Mouse (Mus musculus) monocyte, adult 5-6 weeks (primary cell): ENCODE measurements around the gene Oxld1. TPM values are rescaled to one million over a fixed set of nuclear protein-coding genes. Genes with fewer than 3 reads are reported as not detected.
"Not testable (repeated sequence)": the region's sequence is repeated elsewhere in the genome, so short reads cannot be mapped to it uniquely, and the experiment has no call there.

Experiments
- ATAC-seq: fragments of 153-309, 156-312 bp; replicated peaks from 2 replicates; pipeline ENCODE4 v1.8.0; 2017; ENCODE audit warnings: mild to moderate bottlenecking; ENCODE audit not compliant: low TSS enrichment, insufficient number of reproducible peaks, severe bottlenecking, poor library complexity, low FRiP score
- total RNA-seq: library from RNA; stranded (forward); fragments of 200-1000, 200-491, 200-594 nt; gene quantifications from 3 replicates; pipeline ENCODE4 v1.2.3, GENCODE M21; 2017

Gene Oxld1
- total RNA-seq, 1 experiment from 2014 or later = 6.4 TPM

DNA sequence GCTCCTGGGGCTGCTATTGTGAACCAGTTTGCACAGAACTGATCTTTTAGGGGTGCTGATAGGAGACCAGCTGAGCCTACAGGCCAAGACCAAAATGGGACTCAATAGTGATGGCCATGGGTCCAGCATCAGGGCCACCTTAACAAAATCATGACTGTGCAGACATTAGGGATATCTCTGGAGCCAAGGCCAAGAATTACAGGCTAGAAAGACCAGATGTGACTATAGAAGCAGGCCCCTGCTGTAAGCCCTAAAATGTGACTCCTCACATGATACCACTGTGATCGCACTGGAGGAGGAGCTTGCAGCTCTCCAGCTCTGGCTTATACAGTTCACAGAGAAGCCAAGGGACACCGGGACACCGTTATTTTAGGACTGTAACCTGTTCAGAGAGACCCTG lies 15.5 kb downstream of the Oxld1 start, which contains the start of gene Tspan10:
Gene Tspan10 (plus strand): TSS at position 301 of the 400 bp plus-strand sequence.
- ATAC-seq = no peak

DNA sequence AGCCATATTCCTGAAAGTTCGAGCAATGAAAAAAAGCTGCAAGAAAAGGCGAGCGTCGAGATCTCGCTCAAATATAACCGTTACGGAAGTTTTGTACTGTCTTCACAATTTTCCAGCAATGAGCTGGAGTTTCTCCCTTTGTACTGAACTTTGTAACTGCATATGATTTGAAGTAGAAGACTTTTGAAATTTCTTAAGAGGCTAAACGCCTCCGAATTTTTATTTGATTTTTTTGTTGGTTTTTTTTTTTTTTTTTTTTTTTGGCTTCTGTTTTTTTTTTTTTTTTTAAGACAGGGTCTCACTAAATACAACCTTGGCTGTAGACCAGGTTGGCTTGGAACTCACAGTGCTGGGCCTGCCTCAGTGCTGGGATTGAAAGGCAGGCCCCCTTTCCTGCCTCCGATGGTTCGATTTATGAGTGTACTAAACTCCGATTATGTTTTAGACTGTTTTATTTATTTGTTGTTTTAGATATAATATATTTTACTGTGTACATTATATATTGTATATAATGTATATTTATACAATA lies 19.9 kb downstream of the Oxld1 start:
- no peak for ATAC-seq

DNA sequence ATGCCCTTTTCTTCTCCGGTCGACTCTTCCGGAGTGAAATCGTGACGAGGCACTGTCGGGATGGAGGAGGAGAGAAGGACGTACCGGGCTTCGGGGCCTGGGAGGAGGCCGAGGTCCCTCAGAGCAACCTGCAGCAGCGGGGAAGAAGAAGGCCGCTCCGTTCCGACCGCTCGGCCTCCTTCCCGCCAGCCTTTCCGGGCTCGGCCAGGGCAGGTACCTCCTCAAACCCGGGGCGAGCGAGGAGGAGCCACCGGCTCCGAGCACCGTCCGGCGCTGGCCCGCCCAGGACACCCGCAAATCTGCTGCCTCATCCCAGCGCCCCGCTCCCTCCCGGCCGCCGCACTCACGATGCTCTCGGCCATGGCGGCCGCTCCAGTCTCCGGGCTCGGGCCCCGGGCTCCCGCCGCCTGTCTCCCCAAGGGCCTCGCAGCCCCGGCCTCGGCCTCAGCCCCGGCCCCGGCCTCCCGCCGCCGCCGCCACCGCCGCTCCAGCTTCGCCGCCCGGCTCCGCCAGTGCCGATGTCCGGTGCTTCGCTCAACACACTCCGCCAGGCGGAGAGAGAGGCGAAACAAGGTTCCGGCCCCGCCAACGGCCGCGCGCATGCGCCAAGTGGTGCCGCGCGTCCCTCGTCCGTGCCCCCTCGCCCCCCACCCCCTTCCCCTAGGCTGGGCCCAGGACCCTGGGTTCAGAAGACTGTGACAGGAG lies 20.6 kb downstream of the Oxld1 start, which contains the start of gene Nploc4:
Gene Nploc4 (minus strand): TSS at position 557 of the 705 bp plus-strand sequence.
- peak; percentile 77 for ATAC-seq

DNA sequence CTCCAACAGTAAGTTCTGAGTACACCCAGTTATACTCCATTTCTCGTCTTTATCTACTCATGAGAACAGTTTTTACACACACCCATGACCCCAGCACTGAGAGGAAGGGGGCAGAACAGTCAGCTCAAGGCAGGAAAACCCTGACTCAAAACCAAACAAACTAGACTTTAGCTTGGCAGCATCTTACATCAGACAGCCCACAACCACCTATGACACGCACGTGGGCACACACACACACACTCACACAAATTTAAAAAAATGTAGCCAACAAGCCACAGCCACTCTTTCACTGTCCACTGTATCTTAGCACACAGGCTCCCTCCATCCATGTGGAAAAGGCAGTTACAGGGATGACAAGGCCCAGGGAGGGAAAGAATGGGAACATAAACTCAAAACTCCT lies 31.1 kb downstream of the Oxld1 start:
- ATAC-seq = no peak

DNA sequence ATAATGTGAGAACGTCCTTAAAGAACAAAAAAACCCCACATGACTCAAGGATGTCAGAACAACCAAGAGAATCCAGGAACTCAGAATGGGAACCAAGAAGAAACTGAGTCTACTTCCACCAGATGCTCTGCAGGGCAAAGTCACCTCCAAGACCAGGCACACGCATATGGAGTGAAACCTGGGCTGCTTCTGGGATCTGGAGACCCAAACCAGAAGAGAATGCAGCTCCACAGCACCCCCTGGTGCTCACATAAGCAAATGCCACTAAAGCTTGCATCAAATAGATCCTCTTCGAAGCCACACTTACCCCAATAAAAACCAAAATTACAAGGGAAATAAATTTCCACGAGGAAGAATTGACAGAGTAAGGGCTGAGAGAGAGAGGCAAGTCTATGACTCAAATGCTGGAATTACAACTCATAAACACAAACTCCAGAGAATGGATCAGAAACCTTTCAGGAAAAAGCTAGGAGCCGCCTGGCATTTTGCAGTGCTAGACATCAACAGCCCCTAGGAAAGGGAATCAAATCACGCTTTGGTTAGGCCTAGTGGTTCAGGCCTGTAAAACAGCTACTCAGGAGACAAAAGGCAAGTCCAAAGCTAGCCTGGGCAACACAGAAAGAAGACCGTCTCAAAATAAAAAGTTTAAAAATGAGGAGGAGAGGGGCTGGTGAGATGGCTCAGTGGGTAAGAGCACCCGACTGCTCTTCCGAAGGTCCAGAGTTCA lies 34.1 kb downstream of the Oxld1 start:
- ATAC-seq = no peak

DNA sequence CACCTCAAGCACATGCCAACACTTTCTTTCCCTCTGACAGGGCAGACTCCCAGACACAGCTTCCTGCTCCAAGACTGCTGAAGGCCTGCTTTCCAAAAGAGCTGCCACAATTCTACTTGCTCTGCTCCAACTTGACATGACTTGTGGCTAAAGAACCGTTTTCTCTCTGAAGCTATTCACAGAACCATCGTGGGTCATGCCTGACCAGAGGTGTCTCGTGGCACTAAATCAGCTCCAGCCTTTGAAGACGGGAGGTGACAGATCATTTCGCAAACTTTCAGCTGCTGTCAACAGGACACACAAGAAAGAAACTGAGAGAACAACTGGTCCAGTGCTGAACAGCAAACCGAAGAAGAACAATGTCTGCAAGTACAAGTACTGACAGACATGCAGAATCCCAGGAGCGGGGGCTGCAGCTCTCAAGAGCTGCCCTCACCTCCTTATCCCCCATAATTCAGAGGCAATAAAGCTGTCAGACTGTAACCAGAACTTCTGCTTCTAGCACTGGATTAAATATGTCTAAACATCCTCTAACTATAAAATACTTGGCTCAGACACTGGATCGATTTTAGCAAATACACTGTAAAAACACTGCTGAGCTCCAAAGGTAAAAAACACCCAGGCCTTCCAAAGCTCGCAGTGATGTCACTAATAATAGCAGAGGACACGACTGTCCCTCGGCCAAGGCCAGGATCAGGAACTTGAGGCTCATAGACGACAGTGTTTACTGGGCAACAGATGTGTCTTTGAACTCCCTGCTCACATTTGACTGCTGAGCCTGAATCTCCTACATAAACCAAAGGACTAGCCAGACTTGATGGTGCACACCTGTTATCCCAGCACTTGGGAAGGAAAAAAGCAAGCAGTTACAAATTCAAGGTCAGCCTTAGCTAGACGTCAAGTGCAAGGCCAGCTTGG lies 35.0 kb downstream of the Oxld1 start:
- ATAC-seq = no peak

DNA sequence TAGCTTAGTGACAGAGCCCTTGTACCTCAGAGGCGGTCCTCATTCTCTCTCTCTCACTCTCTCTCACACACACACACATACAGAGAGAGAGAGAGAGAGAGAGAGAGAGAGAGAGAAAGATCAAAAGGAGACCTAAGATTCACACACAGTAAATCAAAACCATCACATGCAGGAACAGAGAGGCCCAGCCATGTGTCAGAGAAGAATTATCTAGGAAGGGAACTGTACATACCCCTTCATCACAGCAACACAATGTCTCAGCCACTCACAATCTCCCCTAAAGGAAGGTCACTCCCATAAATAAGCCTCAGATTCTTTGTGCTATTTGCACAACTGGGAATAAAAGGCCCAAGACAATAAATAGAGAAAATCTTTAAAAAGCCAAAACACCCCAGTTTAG lies 39.3 kb downstream of the Oxld1 start:
- no peak for ATAC-seq

DNA sequence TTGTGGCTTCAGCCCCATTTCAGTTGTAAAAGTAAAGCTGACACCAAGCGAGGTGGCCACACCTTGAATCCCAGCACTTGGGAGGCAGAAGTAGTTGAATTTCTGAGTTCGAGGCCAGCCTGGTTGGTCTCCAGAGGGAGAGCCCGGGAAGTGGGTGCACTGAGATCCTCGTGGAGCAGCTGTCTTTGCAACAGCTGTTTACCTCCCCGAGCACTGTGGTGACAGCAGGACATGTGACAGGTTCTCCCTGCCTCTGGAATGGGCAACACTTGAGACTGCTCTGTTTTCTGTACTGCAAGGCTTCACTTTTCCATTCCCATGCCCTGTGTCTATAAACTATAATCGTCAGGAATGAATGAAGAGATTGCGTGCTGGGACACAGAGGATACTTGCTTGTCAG lies 40.0 kb downstream of the Oxld1 start:
- no peak for ATAC-seq

DNA sequence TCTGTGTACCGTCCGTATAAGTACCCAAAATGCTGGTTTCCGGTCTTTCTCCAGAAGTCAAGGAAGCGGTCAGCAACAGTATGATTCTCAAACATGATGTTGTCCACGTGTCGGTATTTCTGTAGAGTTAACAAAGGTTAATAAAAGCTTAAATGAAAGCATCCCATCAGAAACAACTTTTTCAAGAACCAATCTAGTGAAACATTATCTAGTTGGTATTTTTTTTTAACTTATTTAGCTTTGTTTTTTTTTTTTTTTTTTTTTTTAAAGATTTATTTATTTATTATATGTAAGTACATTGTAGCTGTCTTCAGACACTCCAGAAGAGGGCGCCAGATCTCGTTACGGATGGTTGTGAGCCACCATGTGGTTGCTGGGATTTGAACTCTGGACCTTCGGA lies 44.2 kb downstream of the Oxld1 start:
- not testable (repeated sequence) for ATAC-seq

Other genes starting within 250 kb of the Oxld1 start
- gene Bahcc1, start 225.1 kb downstream of the Oxld1 start, total RNA-seq = 0.68 to 0.85 TPM (median 0.76 TPM) in 3 replicates
- gene Actg1, start 109.5 kb downstream of the Oxld1 start, total RNA-seq = 1,753 to 2,142 TPM (median 1,849 TPM) in 3 replicates
- 0.29 to 0.75 TPM in 2 of 3 replicates, not detected in the other for gene Fscn2, start 96.5 kb downstream of the Oxld1 start, total RNA-seq
- gene Faap100, start 79.3 kb downstream of the Oxld1 start, total RNA-seq = 5.5 to 16.4 TPM (median 9.4 TPM) in 3 replicates
- gene Nploc4, start 20.4 kb downstream of the Oxld1 start, total RNA-seq = 36.2 to 43.1 TPM (median 37.2 TPM) in 3 replicates
- not detected in 3 replicates for gene Tspan10, start 15.4 kb downstream of the Oxld1 start, total RNA-seq
- gene Pde6g, start 4.6 kb downstream of the Oxld1 start, total RNA-seq = 0.29 TPM in 1 of 3 replicates, not detected in the others
- gene Ccdc137, start within 50 bp of the Oxld1 start, total RNA-seq = 17.9 to 37.4 TPM (median 25.2 TPM) in 3 replicates
- gene Arl16, start 9.5 kb upstream of the Oxld1 start, total RNA-seq = 4.8 to 15.5 TPM (median 14.4 TPM) in 3 replicates
- gene Mrpl12, start 26.5 kb upstream of the Oxld1 start, total RNA-seq = 30.7 to 37.5 TPM (median 32.4 TPM) in 3 replicates
- gene Slc25a10, start 33.8 kb upstream of the Oxld1 start, total RNA-seq = 6.6 to 8.1 TPM (median 7.4 TPM) in 3 replicates
- gene Gcgr, start 72.6 kb upstream of the Oxld1 start, total RNA-seq = not detected in 3 replicates
- gene Mcrip1, start 91.7 kb upstream of the Oxld1 start, total RNA-seq = 13.8 to 21.9 TPM (median 16.9 TPM) in 3 replicates
- gene Ppp1r27, start 93.1 kb upstream of the Oxld1 start, total RNA-seq = not detected in 3 replicates
- 331 to 434 TPM (median 349 TPM) in 3 replicates for gene P4hb, start 115.2 kb upstream of the Oxld1 start, total RNA-seq
- 163 to 262 TPM (median 173 TPM) in 3 replicates for gene Arhgdia, start 123.6 kb upstream of the Oxld1 start, total RNA-seq
- 78.4 to 113 TPM (median 112 TPM) in 3 replicates for gene Alyref, start 140.3 kb upstream of the Oxld1 start, total RNA-seq
- gene Anapc11, start 140.4 kb upstream of the Oxld1 start, total RNA-seq = 18.5 to 31.2 TPM (median 26.5 TPM) in 3 replicates
- not detected in 3 replicates for gene Npb, start 150.4 kb upstream of the Oxld1 start, total RNA-seq
- gene Pcyt2, start 159.9 kb upstream of the Oxld1 start, total RNA-seq = 26.9 to 43.7 TPM (median 32.9 TPM) in 3 replicates
- 131 to 192 TPM (median 132 TPM) in 3 replicates for gene Sirt7, start 167.2 kb upstream of the Oxld1 start, total RNA-seq
- 28.8 to 34.0 TPM (median 33.8 TPM) in 3 replicates for gene Mafg, start 175.5 kb upstream of the Oxld1 start, total RNA-seq
- 0.57 to 0.58 TPM in 2 of 3 replicates, not detected in the other for gene Pycr1, start 185.7 kb upstream of the Oxld1 start, total RNA-seq
- gene Myadml2, start 190.1 kb upstream of the Oxld1 start, total RNA-seq = not detected in 3 replicates
- gene Notum, start 203.1 kb upstream of the Oxld1 start, total RNA-seq = not detected in 3 replicates
- gene Aspscr1, start 214.9 kb upstream of the Oxld1 start, total RNA-seq = 32.3 to 55.6 TPM (median 50.2 TPM) in 3 replicates